Mouse (Mus musculus): ENCODE results near the gene Cpd. TPM values are rescaled to one million over a fixed set of nuclear protein-coding genes. Genes with fewer than 3 reads are reported as not detected.

Cpd gene
- total and polyA plus RNA-seq, 3 experiments, result 11.2 to 28.5 (median 27.7) TPM

- Histone ChIP-seq H3K36me3 (replicated peaks in 1 of 2; ENCODE audit: control insufficient read depth in 1 of 2, insufficient read depth in 1 of 2, low read length in 1 of 2) (no peaks in the 10 kb centered on the region), H3K9me3 (replicated peaks; ENCODE audit: low read length) (no peaks in the 10 kb centered on the region), H3K27me3 (replicated peaks) (no peaks in the 10 kb centered on the region), H3K9ac (ENCODE audit: insufficient read depth, low read depth) (no peak overlapping the region), H3K4me2 (ENCODE audit: insufficient read depth, low read depth, poor library complexity, severe bottlenecking) (no peak overlapping the region), H3K4me3 (replicated peaks in 1 of 3; ENCODE audit: low read depth in 2 of 3, low read length in 2 of 3, poor library complexity in 1 of 3) (no peak overlapping the region), H3K27ac (ENCODE audit: insufficient read depth, low read depth) (no peak overlapping the region), H3K4me1 (ENCODE audit: control insufficient read depth in 1 of 2, insufficient read depth in 2 of 2) (peaks cover 0 to 11% of the 10 kb centered on the region in 2 experiments; a peak in 2 of 4 replicates), H3K79me2 (replicated peaks; ENCODE audit: control insufficient read depth, extremely low read depth, insufficient read depth, poor library complexity, severe bottlenecking) (no peaks in the 10 kb centered on the region)
- no peak for TF ChIP-seq USF2 (conservative IDR thresholded peaks at IDR 0.05; ENCODE audit: low read depth, low read length)
- no peak for TF ChIP-seq ELF1 (IDR thresholded peaks at IDR 0.05; ENCODE audit: low read depth, low read length)
- TF ChIP-seq BHLHE40 (IDR thresholded peaks at IDR 0.05; ENCODE audit: low read depth, low read length), result no peak
- in situ Hi-C loops (cut with MboI; ENCODE audit: low pct_ligation_motif_present, low pct_unique_long_range_greater_than_20kb, low sequenced_read_pairs) (no loop called here), dilution Hi-C loops (cut with MboI; ENCODE audit: extremely low pct_ligation_motif_present, extremely low pct_unique_long_range_greater_than_20kb, low sequenced_read_pairs) (no loop called here)
- no peak for DNase-seq (ENCODE audit: extremely low read depth)
Measured at GRCm38 (mm10) chr11:76884451-76884850, 37.6 kb upstream of the Cpd start.

GRCm38 (mm10) chr11:76879816-76880215 lies 33.0 kb upstream of the Cpd start:
- Histone ChIP-seq H3K79me2 (replicated peaks; ENCODE audit: control insufficient read depth, extremely low read depth, insufficient read depth, poor library complexity, severe bottlenecking) (no peaks in the 10 kb centered on the region), H3K4me3 (replicated peaks in 1 of 3; ENCODE audit: low read depth in 2 of 3, low read length in 2 of 3, poor library complexity in 1 of 3) (no peak overlapping the region), H3K4me2 (ENCODE audit: insufficient read depth, low read depth, poor library complexity, severe bottlenecking) (no peak overlapping the region), H3K9me3 (replicated peaks; ENCODE audit: low read length) (no peaks in the 10 kb centered on the region), H3K36me3 (replicated peaks in 1 of 2; ENCODE audit: control insufficient read depth in 1 of 2, insufficient read depth in 1 of 2, low read length in 1 of 2) (no peaks in the 10 kb centered on the region), H3K4me1 (ENCODE audit: control insufficient read depth in 1 of 2, insufficient read depth in 2 of 2) (peaks cover 2 to 15% of the 10 kb centered on the region in 2 experiments), H3K27ac (ENCODE audit: insufficient read depth, low read depth) (no peak overlapping the region), H3K27me3 (replicated peaks) (no peaks in the 10 kb centered on the region), H3K9ac (ENCODE audit: insufficient read depth, low read depth) (no peak overlapping the region)
- no peak for TF ChIP-seq NELFE (IDR thresholded peaks at IDR 0.05; ENCODE audit: low read depth, low read length)
- no peak for TF ChIP-seq IRF4 (IDR thresholded peaks at IDR 0.05; ENCODE audit: low read depth, low read length)
- no peak for TF ChIP-seq MAFK (IDR thresholded peaks at IDR 0.05; ENCODE audit: insufficient replicate concordance, low read length)
- TF ChIP-seq ZMIZ1 (IDR thresholded peaks at IDR 0.05; ENCODE audit: low read depth, low read length), result no peak
- no peak for TF ChIP-seq EP300 (IDR thresholded peaks at IDR 0.05; ENCODE audit: low read length)
- TF ChIP-seq MAX (IDR thresholded peaks at IDR 0.05; ENCODE audit: low read length), result no peak
- no peak for TF ChIP-seq UBTF (IDR thresholded peaks at IDR 0.05; ENCODE audit: low read depth, low read length)
- TF ChIP-seq POLR2A (IDR thresholded peaks at IDR 0.05; ENCODE audit: low read depth, low read length), result no peak
- TF ChIP-seq MAZ (IDR thresholded peaks at IDR 0.05; ENCODE audit: low read depth, low read length), result no peak
- no peak for TF ChIP-seq ETS1 (conservative IDR thresholded peaks at IDR 0.05; ENCODE audit: low read depth, low read length)
- no peak for TF ChIP-seq JUN (IDR thresholded peaks at IDR 0.05; ENCODE audit: insufficient read depth, low read depth, low read length)
- no peak for TF ChIP-seq RAD21 (IDR thresholded peaks at IDR 0.05; ENCODE audit: low read depth, low read length)
- in situ Hi-C loops (cut with MboI; ENCODE audit: low pct_ligation_motif_present, low pct_unique_long_range_greater_than_20kb, low sequenced_read_pairs), result no loop called here
- dilution Hi-C loops (cut with MboI; ENCODE audit: extremely low pct_ligation_motif_present, extremely low pct_unique_long_range_greater_than_20kb, low sequenced_read_pairs), result no loop called here
- DNase-seq (ENCODE audit: extremely low read depth), result no peak

DNA sequence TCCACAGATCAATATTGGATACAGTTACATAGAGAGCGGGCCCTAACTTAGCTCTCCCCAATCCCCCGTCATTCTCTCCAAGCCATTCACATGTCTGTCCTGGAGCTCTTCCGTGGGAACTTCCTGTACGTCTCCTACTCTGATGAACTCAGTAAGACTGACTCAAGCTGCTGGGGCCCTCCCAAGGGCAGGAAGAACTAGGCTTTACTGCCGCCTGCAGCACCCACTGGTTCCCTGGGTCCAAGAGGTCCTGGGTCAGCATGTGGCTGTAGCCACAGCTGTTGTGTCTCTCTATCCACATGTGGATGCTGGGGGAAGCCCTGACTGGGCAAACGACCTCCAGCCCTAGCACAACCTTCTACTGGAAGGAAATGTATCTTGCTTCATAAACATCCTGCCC lies 27.9 kb upstream of the Cpd start:
- no peaks in the 10 kb centered on the region for H3K79me2 ChIP-seq (replicated peaks; ENCODE audit: control insufficient read depth, extremely low read depth, insufficient read depth, poor library complexity, severe bottlenecking)
- in situ Hi-C loops (cut with MboI; ENCODE audit: low pct_ligation_motif_present, low pct_unique_long_range_greater_than_20kb, low sequenced_read_pairs) (no loop called here), dilution Hi-C loops (cut with MboI; ENCODE audit: extremely low pct_ligation_motif_present, extremely low pct_unique_long_range_greater_than_20kb, low sequenced_read_pairs) (no loop called here)

More for the DNA sequence above, 27.9 kb upstream of the Cpd start:
- H3K4me3 ChIP-seq (replicated peaks in 1 of 3; ENCODE audit: low read depth in 2 of 3, low read length in 2 of 3, poor library complexity in 1 of 3), result no peak overlapping the region
- no peaks in the 10 kb centered on the region for H3K36me3 ChIP-seq (replicated peaks in 1 of 2; ENCODE audit: control insufficient read depth in 1 of 2, insufficient read depth in 1 of 2, low read length in 1 of 2)
- no peak overlapping the region for H3K4me2 ChIP-seq (ENCODE audit: insufficient read depth, low read depth, poor library complexity, severe bottlenecking)
- no peaks in the 10 kb centered on the region for H3K27me3 ChIP-seq (replicated peaks)
- H3K9me3 ChIP-seq (replicated peaks; ENCODE audit: low read length), result no peaks in the 10 kb centered on the region
- no peak overlapping the region for H3K9ac ChIP-seq (ENCODE audit: insufficient read depth, low read depth)
- TF ChIP-seq TCF12 (IDR thresholded peaks at IDR 0.05; ENCODE audit: low read depth, low read length) (no peak), CHD1 (IDR thresholded peaks at IDR 0.05; ENCODE audit: low read depth, low read length) (no peak), MAX (IDR thresholded peaks at IDR 0.05; ENCODE audit: low read length) (no peak), NELFE (IDR thresholded peaks at IDR 0.05; ENCODE audit: low read depth, low read length) (no peak), CTCF (conservative IDR thresholded peaks at IDR 0.05 in 1 of 2, IDR thresholded peaks at IDR 0.05 in 1 of 2; ENCODE audit: low read depth in 2 of 2, low read length in 2 of 2) (no peak), GABPA (IDR thresholded peaks at IDR 0.05; ENCODE audit: insufficient replicate concordance, low read depth, low read length) (no peak), RAD21 (IDR thresholded peaks at IDR 0.05; ENCODE audit: low read depth, low read length) (no peak)
- no peak for DNase-seq (ENCODE audit: extremely low read depth)
- peaks cover 16 to 33% of the 10 kb centered on the region in 2 experiments for H3K4me1 ChIP-seq (ENCODE audit: control insufficient read depth in 1 of 2, insufficient read depth in 2 of 2)
- H3K27ac ChIP-seq (ENCODE audit: insufficient read depth, low read depth), result no peak overlapping the region

Measured in CH12.LX (cell line).